Mouse (Mus musculus) MEL (cell line): ENCODE measurements around the gene Adgrb3. TPM values are rescaled to one million over a fixed set of nuclear protein-coding genes. Genes with fewer than 3 reads are reported as not detected.

Experiments
- DNase-seq: peaks from one replicate; pipeline ENCODE4 v3.0.0; 2011; ENCODE audit warnings: low read depth, low spot score
- H3K27ac ChIP-seq: 2 replicates; pipeline ENCODE4 v1.5.1; 2012; ENCODE audit warnings: low read depth, mild to moderate bottlenecking, control low read depth, low read length, moderate library complexity; ENCODE audit not compliant: control insufficient read depth
- H3K27me3 ChIP-seq, 2 experiments: fragments of 150-350 bp in 1 of 2; sonication (generic) in 1 of 2; 2 replicates each; pipeline ENCODE4 v1.6.1; 2012; ENCODE audit warnings: low read length in 2 of 2, mild to moderate bottlenecking in 2 of 2, improper control_type of control experiment in 1 of 2, moderate library complexity in 1 of 2; ENCODE audit not compliant: insufficient read depth in 2 of 2, control insufficient read depth in 1 of 2
- H3K36me3 ChIP-seq, 2 experiments: 2 replicates each; pipeline ENCODE4 v1.6.1; 2012 to 2014; ENCODE audit warnings: low read length in 2 of 2, improper control_type of control experiment in 1 of 2, inconsistent platforms in 1 of 2, mild to moderate bottlenecking in 1 of 2; ENCODE audit not compliant: insufficient read depth in 2 of 2, control insufficient read depth in 1 of 2
- H3K4me1 ChIP-seq, 2 experiments: fragments of 150-350 bp in 1 of 2; sonication (generic) in 1 of 2; 2 replicates each; pipeline ENCODE4 v1.6.1; 2012; ENCODE audit warnings: low read length in 2 of 2, improper control_type of control experiment in 1 of 2, mild to moderate bottlenecking in 1 of 2; ENCODE audit not compliant: insufficient read depth in 2 of 2, control insufficient read depth in 1 of 2
- H3K4me3 ChIP-seq, 2 experiments: fragments of 150-350 bp in 1 of 2; sonication (generic) in 1 of 2; 2 replicates each; pipeline ENCODE4 v1.5.1; 2012; ENCODE audit warnings: low read depth in 2 of 2, low read length in 2 of 2, mild to moderate bottlenecking in 2 of 2, moderate library complexity in 2 of 2, control low read depth in 1 of 2, improper control_type of control experiment in 1 of 2; ENCODE audit not compliant: control insufficient read depth in 1 of 2, insufficient read depth in 1 of 2
- H3K79me2 ChIP-seq: 2 replicates; pipeline ENCODE4 v1.6.1; 2012; ENCODE audit warnings: mild to moderate bottlenecking, low read length, moderate library complexity; ENCODE audit not compliant: control insufficient read depth, poor library complexity, insufficient read depth
- H3K9ac ChIP-seq: 2 replicates; pipeline ENCODE4 v1.6.1; 2012; ENCODE audit warnings: low read depth, mild to moderate bottlenecking, control low read depth, low read length, moderate library complexity; ENCODE audit not compliant: control insufficient read depth, poor library complexity, severe bottlenecking
- H3K9me3 ChIP-seq: fragments of 150-350 bp; sonication (generic); replicated peaks from 2 replicates; pipeline ENCODE4 v1.6.1; 2012; ENCODE audit warnings: mild to moderate bottlenecking, low read length, improper control_type of control experiment, moderate library complexity; ENCODE audit not compliant: insufficient read depth
- BHLHE40 ChIP-seq: IDR thresholded peaks from 2 replicates; pipeline ENCODE4 v1.6.1; 2012; ENCODE audit warnings: low read depth, mild to moderate bottlenecking, inconsistent platforms, low read length, improper control_type of control experiment, borderline replicate concordance
- CHD2 ChIP-seq: IDR thresholded peaks from 2 replicates; pipeline ENCODE4 v1.6.1; 2011; ENCODE audit warnings: low read length, improper control_type of control experiment
- CTCF ChIP-seq, 3 experiments: IDR thresholded peaks in 2 of 3; conservative IDR thresholded peaks in 1 of 3; 2 replicates each; pipeline ENCODE4 v1.5.1; 2011 to 2012; ENCODE audit warnings: low read length in 3 of 3, low read depth in 2 of 3, mild to moderate bottlenecking in 2 of 3, improper control_type of control experiment in 1 of 3, inconsistent platforms in 1 of 3, mixed read lengths in 1 of 3, moderate library complexity in 1 of 3; ENCODE audit not compliant: control insufficient read depth in 1 of 3, insufficient read depth in 1 of 3, poor library complexity in 1 of 3, severe bottlenecking in 1 of 3
- ETS1 ChIP-seq: IDR thresholded peaks from 2 replicates; pipeline ENCODE4 v1.6.1; 2012; ENCODE audit warnings: low read depth, mild to moderate bottlenecking, inconsistent platforms, low read length, improper control_type of control experiment, moderate library complexity
- GABPA ChIP-seq: IDR thresholded peaks from 2 replicates; pipeline ENCODE4 v1.6.1; 2012; ENCODE audit warnings: low read depth, mild to moderate bottlenecking, inconsistent platforms, low read length, improper control_type of control experiment, moderate library complexity
- JUND ChIP-seq: IDR thresholded peaks from 2 replicates; pipeline ENCODE4 v1.6.1; 2011; ENCODE audit warnings: low read depth, mild to moderate bottlenecking, improper control_type of control experiment, low read length
- MAZ ChIP-seq: IDR thresholded peaks from 2 replicates; pipeline ENCODE4 v1.6.1; 2012; ENCODE audit warnings: low read depth, mild to moderate bottlenecking, inconsistent platforms, low read length, improper control_type of control experiment
- MYB ChIP-seq: IDR thresholded peaks from 2 replicates; pipeline ENCODE4 v1.6.1; 2011; ENCODE audit warnings: mild to moderate bottlenecking, low read depth, low read length, improper control_type of control experiment
- NELFE ChIP-seq: IDR thresholded peaks from 2 replicates; pipeline ENCODE4 v1.6.1; 2011; ENCODE audit warnings: low read depth, low read length, improper control_type of control experiment
- NRF1 ChIP-seq: IDR thresholded peaks from 2 replicates; pipeline ENCODE4 v1.6.1; 2014; ENCODE audit warnings: low read depth, mild to moderate bottlenecking, inconsistent platforms, low read length, improper control_type of control experiment, moderate library complexity; ENCODE audit not compliant: poor library complexity, insufficient read depth, severe bottlenecking
- POLR2A ChIP-seq, 2 experiments: IDR thresholded peaks; 2 replicates each; pipeline ENCODE4 v1.6.1; 2011 to 2012; ENCODE audit warnings: low read length in 2 of 2, mild to moderate bottlenecking in 2 of 2, control low read depth in 1 of 2, improper control_type of control experiment in 1 of 2, low read depth in 1 of 2, moderate library complexity in 1 of 2; ENCODE audit not compliant: control insufficient read depth in 1 of 2, insufficient read depth in 1 of 2, poor library complexity in 1 of 2
- RAD21 ChIP-seq: IDR thresholded peaks from 2 replicates; pipeline ENCODE4 v1.6.1; 2011; ENCODE audit warnings: mild to moderate bottlenecking, low read depth, low read length, improper control_type of control experiment
- TAL1 ChIP-seq: IDR thresholded peaks from 2 replicates; pipeline ENCODE4 v1.6.1; 2012; ENCODE audit warnings: mild to moderate bottlenecking, inconsistent platforms, low read length, moderate library complexity, mixed read lengths
- TBP ChIP-seq: IDR thresholded peaks from 2 replicates; pipeline ENCODE4 v1.8.0; 2011; ENCODE audit warnings: low read depth, low read length, improper control_type of control experiment
- TCF12 ChIP-seq: IDR thresholded peaks from 2 replicates; pipeline ENCODE4 v1.6.1; 2014; ENCODE audit warnings: low read depth, mild to moderate bottlenecking, inconsistent platforms, low read length, improper control_type of control experiment, moderate library complexity
- UBTF ChIP-seq: IDR thresholded peaks from 2 replicates; pipeline ENCODE4 v1.6.1; 2012; ENCODE audit warnings: low read depth, mild to moderate bottlenecking, inconsistent platforms, low read length, improper control_type of control experiment, moderate library complexity, borderline replicate concordance; ENCODE audit not compliant: insufficient read depth
- USF2 ChIP-seq, 2 experiments: IDR thresholded peaks; 2 replicates each; pipeline ENCODE4 v1.6.1; 2011 to 2012; ENCODE audit warnings: improper control_type of control experiment in 2 of 2, low read length in 2 of 2, borderline replicate concordance in 1 of 2, inconsistent platforms in 1 of 2, low read depth in 1 of 2, mild to moderate bottlenecking in 1 of 2; ENCODE audit not compliant: insufficient read depth in 1 of 2
- ZC3H11A ChIP-seq: IDR thresholded peaks from 2 replicates; pipeline ENCODE4 v1.6.1; 2012; ENCODE audit warnings: low read depth, mild to moderate bottlenecking, inconsistent platforms, low read length, improper control_type of control experiment
- ZKSCAN1 ChIP-seq: IDR thresholded peaks from 2 replicates; pipeline ENCODE4 v1.6.1; 2012; ENCODE audit warnings: low read depth, mild to moderate bottlenecking, inconsistent platforms, low read length, improper control_type of control experiment, moderate library complexity
- ZNF384 ChIP-seq: IDR thresholded peaks from 2 replicates; pipeline ENCODE4 v1.6.1; 2012; ENCODE audit warnings: low read depth, mild to moderate bottlenecking, inconsistent platforms, low read length, improper control_type of control experiment
- polyA plus RNA-seq, 2 experiments: library from polyadenylated mRNA; stranded (reverse) in 1 of 2; unstranded in 1 of 2; fragments of >175 nt in 1 of 2; fragments of >200 nt in 1 of 2; gene quantifications; 2 replicates each; pipeline versions ENCODE4 v1.2.1 to v1.2.4; 2012; ENCODE audit warnings: low replicate concordance in 2 of 2, low read depth in 1 of 2; ENCODE audit not compliant: insufficient read length in 2 of 2, insufficient read depth in 1 of 2, missing spikeins in 1 of 2
- total RNA-seq: library from RNA; depleted of rRNA; stranded (reverse); fragments of 300-350 nt; gene quantifications from 2 replicates; pipeline ENCODE4 v1.2.3, GENCODE M21; 2012

The Adgrb3 gene
- total and polyA plus RNA-seq, 3 experiments, result not detected

DNA sequence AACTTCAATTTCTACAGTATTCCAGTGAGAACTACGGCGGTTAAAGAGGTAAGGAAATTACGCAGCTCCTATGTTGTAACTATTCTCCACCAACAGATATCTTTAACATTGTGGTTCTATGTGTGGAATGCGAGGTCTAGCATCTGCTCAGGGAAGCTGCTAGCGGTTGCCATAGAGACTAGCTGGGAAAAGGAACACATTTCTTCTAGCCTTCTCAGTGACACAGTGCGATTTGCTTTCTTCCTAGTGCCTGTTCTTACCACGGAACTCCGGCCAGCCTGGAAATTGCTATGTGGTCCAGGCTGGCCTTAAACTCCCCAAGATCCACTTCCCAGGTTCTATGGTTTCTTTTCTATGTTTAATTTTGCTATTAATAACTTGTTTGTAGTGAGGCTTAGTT lies 747.1 kb downstream of the Adgrb3 start:
- H3K27me3 ChIP-seq, result no peaks in the 10 kb centered on the region
- no peaks in the 10 kb centered on the region for H3K4me1 ChIP-seq
- no peaks in the 10 kb centered on the region for H3K9me3 ChIP-seq
- TF ChIP-seq ZNF384, result no peak
- no peak for TF ChIP-seq NELFE
- TF ChIP-seq POLR2A (IDR thresholded peaks at IDR 0.05; ENCODE audit: control insufficient read depth in 1 of 2, insufficient read depth in 1 of 2, low read depth in 1 of 2, low read length in 2 of 2, poor library complexity in 1 of 2), result no peak
- no peak for TF ChIP-seq MAZ
- TF ChIP-seq CHD2, result no peak
- TF ChIP-seq NRF1, result no peak
- TF ChIP-seq USF2 (IDR thresholded peaks at IDR 0.05; ENCODE audit: borderline replicate concordance in 1 of 2, insufficient read depth in 1 of 2, low read depth in 1 of 2, low read length in 2 of 2), result no peak
- TF ChIP-seq MYB, result no peak
- no peak for TF ChIP-seq RAD21
- TF ChIP-seq ZC3H11A, result no peak
- no peak for TF ChIP-seq CTCF (IDR thresholded peaks at IDR 0.05 in 2 of 3, conservative IDR thresholded peaks at IDR 0.05 in 1 of 3; ENCODE audit: control insufficient read depth in 1 of 3, insufficient read depth in 1 of 3, low read depth in 2 of 3, low read length in 3 of 3, poor library complexity in 1 of 3, severe bottlenecking in 1 of 3)
- no peak for TF ChIP-seq TBP
- no peak for TF ChIP-seq ZKSCAN1
- no peak for TF ChIP-seq TCF12
- no peak for TF ChIP-seq UBTF
- TF ChIP-seq ETS1, result no peak
- no peak for TF ChIP-seq TAL1
- no peak for TF ChIP-seq JUND
- no peaks in the 10 kb centered on the region for H3K79me2 ChIP-seq
- no peak overlapping the region for H3K27ac ChIP-seq
- no peak overlapping the region for H3K4me3 ChIP-seq
- DNase-seq, result no peak
- no peaks in the 10 kb centered on the region for H3K36me3 ChIP-seq
- H3K9ac ChIP-seq, result no peak overlapping the region

DNA sequence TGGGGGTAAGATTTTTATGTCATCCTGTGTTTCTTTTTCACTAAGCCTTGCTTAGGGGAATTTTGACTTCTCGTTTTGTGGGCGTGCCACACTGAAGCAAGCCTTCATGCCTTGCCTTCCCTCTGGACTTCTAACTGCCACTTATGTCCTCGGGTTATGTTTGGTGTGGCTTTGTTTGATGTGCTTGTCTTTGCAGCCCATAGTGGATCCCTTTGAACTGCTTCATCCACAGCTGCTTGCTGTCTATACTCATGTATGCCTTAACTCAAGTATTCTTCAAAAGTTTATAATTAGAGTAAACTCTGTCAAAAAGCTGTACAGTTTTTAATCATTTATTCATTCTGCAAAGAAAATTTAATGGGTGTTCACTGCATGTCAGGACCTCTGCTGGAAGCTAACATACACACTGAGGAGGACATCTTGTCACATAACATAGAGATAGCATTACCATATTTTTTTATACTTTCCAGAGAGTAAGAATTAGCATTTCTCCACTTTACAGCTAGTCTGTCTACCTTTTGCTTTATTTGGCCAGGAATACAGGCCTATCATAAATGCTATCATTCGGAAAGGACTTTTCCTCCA lies 748.1 kb downstream of the Adgrb3 start:
- TF ChIP-seq GABPA (no peak), BHLHE40 (no peak)

More for the DNA sequence above, 748.1 kb downstream of the Adgrb3 start:
- H3K79me2 ChIP-seq, result no peaks in the 10 kb centered on the region
- no peaks in the 10 kb centered on the region for H3K4me1 ChIP-seq
- no peak overlapping the region for H3K9ac ChIP-seq
- no peak overlapping the region for H3K4me3 ChIP-seq
- H3K9me3 ChIP-seq, result no peaks in the 10 kb centered on the region
- DNase-seq, result no peak
- H3K27me3 ChIP-seq, result no peaks in the 10 kb centered on the region
- H3K36me3 ChIP-seq, result no peaks in the 10 kb centered on the region
- H3K27ac ChIP-seq, result no peak overlapping the region
